Mouse (Mus musculus) skeletal muscle tissue, adult 2 months (tissue): ENCODE data around the gene Tusc2.
A peak's percentile ranks its signal among the peaks of the same experiment; 100 is the strongest.
"Not testable (repeated sequence)": the region's sequence is repeated elsewhere in the genome, so short reads cannot be mapped to it uniquely, and the experiment has no call there.

Experiments used
- DNase-seq: peaks from one replicate; pipeline ENCODE4 v3.0.0-alpha.2; 2012; ENCODE audit warnings: low read depth, low spot score

The Tusc2 gene

DNA sequence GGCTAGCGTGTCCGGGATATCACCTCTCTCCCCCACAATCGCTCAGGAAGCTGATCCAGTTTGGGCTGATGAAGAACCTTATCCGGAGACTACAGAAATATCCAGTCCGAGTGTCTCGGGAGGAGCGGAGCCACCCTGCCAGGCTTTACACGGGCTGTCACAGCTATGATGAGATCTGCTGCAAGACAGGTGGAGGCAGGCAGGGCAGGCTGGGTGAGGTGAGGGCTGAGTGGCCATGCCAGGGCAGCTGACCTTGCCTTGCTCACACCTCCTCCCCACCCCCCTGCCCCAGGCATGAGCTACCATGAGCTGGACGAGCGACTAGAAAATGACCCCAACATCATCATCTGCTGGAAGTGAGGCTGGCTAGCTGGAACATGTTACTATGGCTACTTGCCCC, 17.9 kb upstream of the Tusc2 start:
- no peak for DNase-seq

GRCm38 (mm10) chr9:107545602-107546001, 17.5 kb upstream of the Tusc2 start:
- no peak for DNase-seq

GRCm38 (mm10) chr9:107547026-107547425, 16.0 kb upstream of the Tusc2 start, which contains the start of gene Zmynd10:
Gene Zmynd10 (plus strand): TSS chr9:107547298.
- peak; percentile 85 for DNase-seq

- DNase-seq: no peak
Measured at GRCm38 (mm10) chr9:107547957-107548356, 15.1 kb upstream of the Tusc2 start.

DNA sequence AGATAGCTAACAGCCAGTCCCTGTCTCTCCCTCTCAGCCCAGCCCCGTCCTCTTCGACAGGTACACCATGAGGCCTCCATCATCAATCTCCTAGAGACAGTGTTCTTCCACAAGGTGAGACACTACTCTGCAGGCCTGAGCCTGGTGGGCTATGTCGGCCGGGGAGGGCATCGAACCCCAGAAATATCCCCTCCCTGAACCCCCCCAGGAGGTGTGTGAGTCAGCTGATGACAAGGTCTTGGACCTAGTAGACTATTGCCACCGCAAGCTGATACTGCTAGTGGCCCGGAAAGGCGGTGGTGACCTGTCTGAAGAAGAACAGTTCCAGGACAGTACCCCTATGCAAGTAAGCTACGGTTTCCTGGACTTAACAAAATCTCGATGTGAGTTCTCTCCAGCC, 14.2 kb upstream of the Tusc2 start:
- DNase-seq: no peak

GRCm38 (mm10) chr9:107549297-107550074, 13.6 kb upstream of the Tusc2 start:
- no peak for DNase-seq

DNA sequence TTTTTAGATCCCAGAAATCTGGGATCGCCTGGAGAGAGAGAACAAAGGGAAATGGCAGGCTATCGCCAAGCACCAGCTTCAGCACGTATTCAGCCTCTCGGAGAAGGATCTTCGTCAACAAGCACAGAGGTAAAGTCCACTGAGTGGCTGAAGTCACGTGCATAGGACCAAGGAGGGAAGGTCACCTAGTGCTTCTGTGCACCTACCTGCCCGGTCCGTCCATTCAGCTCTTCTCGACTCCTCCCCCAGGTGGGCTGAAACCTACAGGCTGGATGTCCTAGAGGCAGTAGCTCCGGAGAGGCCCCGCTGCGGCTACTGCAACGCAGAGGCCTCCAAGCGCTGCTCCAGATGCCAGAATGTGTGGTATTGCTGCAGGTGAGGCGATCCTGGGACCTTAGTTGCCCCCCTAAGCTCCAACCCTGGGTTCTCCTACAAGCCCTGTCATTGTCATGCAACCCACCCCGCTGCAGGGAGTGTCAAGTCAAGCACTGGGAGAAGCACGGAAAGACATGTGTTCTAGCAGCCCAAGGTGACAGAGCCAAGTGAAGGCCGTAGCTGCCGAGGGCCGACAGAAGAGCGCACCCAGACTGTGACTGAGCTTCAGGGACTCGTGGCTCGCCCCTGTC, 12.5 kb upstream of the Tusc2 start:
- DNase-seq: no peak

GRCm38 (mm10) chr9:107551117-107551889, 11.8 kb upstream of the Tusc2 start, which contains the start of gene Rassf1:
Gene Rassf1 (plus strand): TSS chr9:107551555.
- no peak for DNase-seq

GRCm38 (mm10) chr9:107551890-107552355, 11.1 kb upstream of the Tusc2 start:
- no peak for DNase-seq

DNA sequence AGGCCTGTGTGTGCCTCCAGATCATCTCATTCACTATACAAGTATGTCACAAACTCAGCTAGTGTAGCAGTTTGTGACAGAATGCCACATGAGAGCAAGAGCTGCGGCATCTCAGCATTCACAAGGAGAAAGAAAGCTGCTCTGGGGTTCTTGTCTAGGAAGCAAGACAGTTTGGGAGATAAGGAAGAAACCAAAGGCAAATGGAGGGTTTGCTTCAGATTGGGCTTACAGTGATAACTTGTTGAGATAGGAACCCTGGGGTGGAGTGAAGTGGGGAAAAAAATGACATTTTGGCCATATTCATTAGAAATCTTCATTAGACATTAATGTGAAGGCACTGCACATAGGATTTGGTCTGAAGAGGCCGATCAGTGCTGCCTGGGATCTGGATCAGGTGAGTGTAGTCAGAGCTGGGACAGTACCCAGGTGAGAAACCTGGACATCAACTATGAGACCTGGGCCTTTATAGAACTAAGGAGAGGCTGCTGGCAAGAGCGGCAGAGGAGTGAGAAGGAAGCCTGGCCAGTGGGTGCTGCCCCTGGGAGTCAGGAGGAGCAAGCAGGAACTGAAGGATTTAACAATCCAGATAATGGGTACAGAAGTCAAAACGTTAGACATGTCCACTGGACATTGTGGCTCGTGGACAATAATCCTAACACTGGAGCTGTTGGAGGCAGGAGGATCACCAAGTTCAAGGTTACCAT, 10.2 kb upstream of the Tusc2 start:
- DNase-seq: no peak

- no peak for DNase-seq
Measured at GRCm38 (mm10) chr9:107553541-107554318, 9.3 kb upstream of the Tusc2 start.

GRCm38 (mm10) chr9:107554319-107554825, 8.7 kb upstream of the Tusc2 start:
- DNase-seq: peak; percentile 99

DNA sequence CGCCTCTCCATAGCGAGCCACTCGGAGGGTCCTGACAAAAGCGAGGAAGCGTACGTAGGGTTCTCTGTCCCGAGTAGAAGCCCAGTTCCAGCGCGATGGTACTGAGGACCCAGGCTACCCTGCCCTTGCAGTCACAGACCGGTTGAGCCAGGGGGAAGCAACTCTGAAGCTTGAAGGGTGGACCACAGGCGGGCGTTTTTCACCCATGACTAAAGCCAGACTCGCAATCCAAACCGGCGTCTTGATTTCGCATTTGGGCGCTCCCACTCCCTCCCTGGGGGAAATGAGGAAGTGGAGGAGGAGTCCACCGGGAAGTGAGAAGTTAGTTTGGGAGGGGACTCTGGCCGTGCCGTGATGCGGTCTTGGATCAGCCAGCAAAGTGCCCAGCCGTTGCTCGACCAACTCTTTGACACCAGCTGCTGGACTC, 8.0 kb upstream of the Tusc2 start:
- peak; percentile 77 for DNase-seq

DNA sequence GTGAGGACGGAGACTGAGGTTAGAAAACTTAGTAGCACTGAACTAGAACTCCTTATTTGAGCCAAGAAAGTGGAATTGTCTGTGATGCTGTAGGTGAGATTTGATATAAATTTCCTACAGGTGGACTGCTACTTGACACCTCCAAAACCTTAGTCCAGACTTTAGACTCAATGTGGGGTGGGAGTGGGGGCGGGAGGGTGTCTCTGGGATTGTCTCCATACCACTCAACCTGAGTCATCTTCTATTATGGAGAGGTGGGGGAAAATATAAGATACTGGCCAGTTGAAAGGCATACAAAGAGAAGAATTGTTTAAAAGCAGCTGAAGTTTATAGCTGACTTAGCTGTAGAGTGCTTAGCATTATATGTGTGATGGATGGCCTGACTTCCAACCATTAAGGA, 7.4 kb upstream of the Tusc2 start:
- DNase-seq: no peak

DNA sequence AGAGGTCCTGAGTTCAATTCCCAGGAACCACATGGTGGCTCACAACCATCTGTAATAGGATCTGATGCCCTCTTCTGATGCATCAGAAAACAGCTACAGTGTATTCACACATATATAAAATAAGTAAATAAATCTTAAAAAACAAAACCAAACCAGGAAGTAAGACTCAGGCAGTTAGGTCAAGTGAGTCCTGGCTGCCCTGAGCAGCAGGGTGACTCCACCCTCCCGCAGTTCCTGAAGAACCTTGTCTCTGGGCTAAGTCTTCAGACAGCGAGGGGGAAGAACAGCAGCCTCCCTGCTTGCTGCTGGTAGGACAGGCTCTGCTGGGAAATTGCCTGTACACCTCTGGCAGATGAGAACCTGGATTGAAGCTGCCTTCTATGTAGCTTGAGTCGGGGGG, 6.7 kb upstream of the Tusc2 start:
- no peak for DNase-seq

- not testable (repeated sequence) for DNase-seq
Measured at GRCm38 (mm10) chr9:107565556-107565955, 2.5 kb downstream of the Tusc2 start.

GRCm38 (mm10) chr9:107566041-107566709, 3.1 kb downstream of the Tusc2 start:
- DNase-seq: peak; percentile 67

- DNase-seq: no peak
Measured at GRCm38 (mm10) chr9:107566855-107567254, 3.8 kb downstream of the Tusc2 start.

- DNase-seq: no peak
Measured at GRCm38 (mm10) chr9:107567702-107568319, 4.8 kb downstream of the Tusc2 start, which contains the start of gene Hyal2. Gene Hyal2 (plus strand): TSS chr9:107567945.
